Mouse (Mus musculus) layer of hippocampus, postnatal 36 days (tissue): ENCODE results near the gene Foxn3. TPM values are rescaled to one million over a fixed set of nuclear protein-coding genes. Genes with fewer than 3 reads are reported as not detected.

Experiments used
- DNase-seq, 2 experiments: peaks; one replicate each; pipeline ENCODE4 v3.0.0; 2022
- total RNA-seq, 2 experiments: library from RNA; stranded (reverse); gene quantifications; 2 replicates each; pipeline ENCODE4 v1.2.3; 2021

Foxn3 gene
- total RNA-seq, 2 experiments from 2014 or later, result 53.7 to 55.2 TPM

DNA sequence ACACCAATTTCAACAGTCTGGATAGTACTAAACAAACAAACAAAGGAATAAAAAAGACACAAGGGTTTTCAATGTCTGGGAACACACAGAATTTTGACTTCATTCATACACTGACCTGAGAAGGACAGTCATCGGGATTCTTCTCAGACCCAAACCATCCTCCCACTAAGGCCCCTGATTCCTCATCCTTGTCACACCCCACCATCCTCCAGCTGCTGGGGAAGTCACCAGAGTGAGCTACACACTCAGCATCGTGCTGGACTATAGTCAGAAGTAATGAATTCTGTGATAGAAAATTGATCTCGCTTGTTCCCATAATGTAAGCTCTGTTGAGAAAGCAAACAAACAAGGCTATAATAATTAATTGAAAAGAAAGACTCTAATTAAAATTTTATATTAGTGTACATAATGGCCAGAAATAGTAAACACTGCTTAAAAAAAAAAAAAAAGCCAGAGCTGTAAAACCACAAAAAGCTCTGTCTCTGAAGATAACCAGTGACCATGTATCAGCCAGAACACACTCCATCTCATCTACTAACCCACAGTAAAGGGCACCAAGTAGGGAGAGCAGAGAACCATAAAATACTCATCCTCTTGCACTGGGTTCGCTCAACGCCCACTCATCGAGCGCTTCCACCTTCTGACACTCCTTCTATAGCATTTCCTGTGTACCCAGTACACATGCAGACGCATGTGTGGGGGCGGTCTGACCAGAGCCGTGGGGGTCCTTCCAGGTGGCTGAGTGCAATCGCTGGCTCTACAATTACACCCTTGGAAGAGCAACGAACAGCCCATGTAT is 241.6 kb downstream of the Foxn3 start:
- DNase-seq, result no peak

DNA sequence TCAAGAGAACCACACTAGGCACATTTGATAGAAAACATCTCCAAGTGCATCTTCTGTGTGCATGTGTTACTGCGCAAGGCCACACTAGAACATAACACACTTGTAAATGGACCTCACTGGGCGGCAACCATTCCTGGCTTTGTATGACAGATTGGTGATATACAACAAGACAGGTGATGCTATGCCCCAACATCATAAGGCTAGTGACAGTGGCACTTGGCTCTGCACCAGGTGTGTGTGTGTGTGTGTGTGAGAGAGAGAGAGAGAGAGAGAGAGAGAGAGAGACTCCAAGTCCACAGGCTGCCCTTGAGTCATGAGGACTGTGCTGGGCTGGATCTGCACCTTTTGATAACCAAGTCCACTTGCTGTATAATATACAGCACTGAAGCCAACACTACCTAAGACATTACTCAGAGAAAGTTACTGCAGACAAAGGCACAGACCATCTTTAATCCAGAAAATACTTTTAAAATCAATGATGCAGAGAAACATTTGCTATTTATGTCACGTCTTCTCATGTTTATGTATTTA is 242.4 kb downstream of the Foxn3 start:
- DNase-seq, result no peak

DNA sequence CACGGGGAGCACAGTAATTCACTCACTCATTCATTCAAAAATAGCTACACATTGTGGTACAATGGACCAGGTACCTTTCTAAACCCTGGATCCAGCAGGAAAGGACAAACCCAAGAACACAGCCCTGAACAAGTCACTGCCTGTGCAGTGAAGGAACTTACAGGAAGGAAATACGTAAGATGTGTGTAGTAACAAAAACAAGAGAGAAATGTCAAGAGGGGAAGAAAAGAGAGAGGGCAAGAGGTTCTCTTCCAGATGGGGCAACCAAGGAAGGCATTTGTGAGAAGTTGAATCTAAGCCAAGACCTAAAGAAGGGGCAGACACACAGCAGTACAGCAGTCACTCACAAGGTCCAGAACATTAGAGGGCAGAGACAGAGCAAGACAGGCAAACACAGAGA is 243.5 kb downstream of the Foxn3 start:
- DNase-seq, result no peak

DNA sequence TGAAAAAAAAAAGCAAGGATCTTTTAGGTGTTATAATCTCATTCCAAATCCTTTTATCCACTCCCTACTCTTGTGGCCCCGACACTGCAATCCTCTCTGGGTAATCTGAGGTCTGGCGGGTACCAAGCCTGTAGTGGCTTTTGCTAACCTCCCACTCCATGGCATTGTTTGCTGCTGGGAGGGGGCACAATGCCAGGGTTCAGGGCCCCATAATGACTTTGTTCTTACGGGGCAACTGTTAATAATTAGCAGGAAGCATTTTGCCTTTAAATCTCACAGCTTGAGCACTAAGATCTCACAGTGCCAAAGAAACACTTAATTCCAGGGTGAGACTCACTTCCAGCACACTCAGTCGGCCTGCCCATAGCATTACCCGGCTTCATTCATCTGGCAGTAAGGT is 244.2 kb downstream of the Foxn3 start:
- no peak for DNase-seq

DNA sequence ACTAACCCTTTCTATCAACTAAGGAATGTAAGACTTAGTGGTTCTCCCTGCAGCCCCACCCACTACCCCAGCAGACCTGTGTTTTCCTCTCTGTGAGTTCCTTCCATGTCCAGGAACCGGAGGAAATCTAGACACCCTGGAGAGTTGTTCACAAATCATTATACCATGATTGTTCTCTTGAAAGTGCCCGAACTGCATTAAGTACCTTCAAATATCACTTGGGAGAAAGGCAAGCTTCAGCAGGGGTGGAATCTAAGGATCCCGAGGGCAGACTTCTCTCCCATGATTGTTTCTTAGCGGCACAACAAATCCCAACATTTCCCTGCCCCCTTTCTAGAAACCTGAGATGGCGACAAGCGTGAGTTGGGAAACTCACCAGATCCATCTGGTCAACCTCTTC is 247.5 kb downstream of the Foxn3 start:
- no peak for DNase-seq

DNA sequence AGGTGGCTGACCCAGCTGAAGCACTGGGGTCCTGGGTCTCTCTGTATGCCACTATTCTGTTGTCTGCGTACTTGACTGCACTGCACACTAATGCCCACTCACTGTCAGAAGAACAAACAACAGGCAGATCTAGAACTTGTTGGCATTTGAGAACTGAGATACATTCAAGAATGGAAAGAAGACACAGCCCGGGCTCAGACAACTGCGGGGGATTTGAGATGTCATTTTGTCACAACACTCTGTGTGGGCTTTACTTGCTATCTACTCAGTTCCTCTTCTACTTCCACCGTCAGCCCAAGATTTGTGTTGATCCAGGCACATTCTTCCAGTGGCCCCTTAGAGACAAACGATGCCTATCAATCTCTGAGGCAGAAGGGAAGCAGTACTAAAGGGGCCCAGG is 248.6 kb downstream of the Foxn3 start:
- no peak for DNase-seq

DNA sequence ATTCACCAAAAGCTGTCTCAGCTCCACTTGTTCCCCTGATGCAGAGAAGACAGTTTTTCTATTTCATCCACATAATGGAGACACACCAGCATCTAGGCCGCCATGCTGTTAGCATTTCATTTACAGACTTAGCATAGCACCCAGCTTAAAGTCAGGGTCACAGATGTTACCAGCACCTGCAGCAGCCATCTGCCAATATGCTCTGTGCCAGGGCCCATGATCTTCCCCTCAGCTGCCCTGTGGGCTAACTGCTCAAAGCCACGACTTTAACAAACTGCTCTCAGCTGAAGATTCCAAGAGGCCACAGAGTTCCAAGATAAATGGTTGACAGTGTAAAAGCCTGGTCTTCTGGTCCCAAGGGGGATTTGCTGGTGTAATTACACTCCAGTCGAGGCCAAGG is 252.1 kb downstream of the Foxn3 start:
- DNase-seq, result no peak

DNA sequence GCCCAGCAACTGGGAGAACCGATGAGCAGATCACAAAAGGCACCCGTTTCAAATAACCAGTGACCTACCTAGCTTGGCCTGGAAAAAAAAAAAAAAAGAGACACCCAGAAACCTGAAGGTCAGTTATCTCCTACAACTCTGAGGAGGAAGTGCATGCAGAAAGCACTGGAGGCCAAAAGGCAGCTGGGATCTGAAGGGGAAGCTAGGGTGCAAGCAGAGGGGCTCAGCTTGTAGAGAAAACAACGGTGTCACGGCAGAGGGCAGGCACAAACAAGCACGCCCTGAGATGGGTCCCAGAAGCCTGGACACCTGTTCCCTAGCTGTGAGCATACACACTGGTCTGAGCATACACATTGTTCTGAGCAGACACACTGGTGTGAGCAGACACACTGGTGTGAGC is 253.4 kb downstream of the Foxn3 start:
- DNase-seq, result no peak

DNA sequence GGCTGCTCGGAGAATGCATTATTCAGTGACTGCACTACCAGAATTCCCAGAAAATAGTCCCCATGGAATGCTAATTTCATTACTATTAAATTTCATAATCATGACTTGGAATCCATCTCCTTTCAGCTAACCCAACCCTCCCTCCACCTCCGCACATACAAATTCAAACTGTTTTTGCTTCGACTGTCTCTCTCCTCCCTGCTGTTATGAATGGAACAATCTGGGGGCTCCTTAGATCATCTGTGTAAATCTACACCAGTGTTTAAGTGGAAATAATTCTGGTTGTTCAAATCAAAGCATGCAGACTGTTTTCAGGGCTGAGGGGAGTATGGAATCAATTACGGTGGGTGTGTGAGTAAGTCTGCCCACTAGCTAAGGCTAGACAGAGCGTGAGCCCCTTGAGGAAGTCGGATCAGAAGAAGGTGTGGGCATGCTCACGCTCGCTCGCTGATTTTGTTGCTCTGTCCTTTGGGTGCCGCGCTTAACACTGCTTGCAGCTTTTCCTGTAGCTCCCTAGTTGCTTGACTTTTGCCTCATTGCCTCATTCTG is 254.8 kb downstream of the Foxn3 start:
- DNase-seq, result no peak

DNA sequence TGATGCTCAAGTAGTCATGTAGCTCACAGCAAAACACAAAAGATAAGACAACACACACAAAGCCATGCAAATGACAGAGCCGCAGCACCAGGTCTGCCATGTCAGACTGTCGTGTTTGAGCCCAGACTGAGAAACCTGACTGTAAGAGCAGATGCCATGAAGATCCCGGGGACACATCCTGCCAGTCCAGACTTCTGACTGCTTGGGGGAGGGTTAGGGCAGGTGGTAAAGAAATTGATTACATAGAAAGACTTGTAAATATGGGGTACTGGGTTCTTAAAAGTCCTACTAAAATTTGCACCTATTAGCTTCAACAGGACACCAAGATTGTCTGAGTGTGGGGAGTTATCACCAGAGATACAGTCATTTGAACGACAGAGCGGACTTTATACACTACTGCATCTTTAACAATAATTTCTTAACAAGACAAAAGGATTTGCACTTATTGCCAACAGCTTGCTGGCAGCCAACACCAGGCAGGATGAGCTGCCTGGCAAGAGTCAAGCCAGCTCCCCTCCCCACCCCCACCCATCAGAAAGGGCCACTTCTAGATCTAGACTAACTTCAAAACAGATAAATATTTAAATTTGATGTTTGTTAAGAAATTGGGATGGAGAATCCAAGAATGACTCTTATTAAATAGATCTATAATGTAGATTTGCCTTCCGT is 256.7 kb downstream of the Foxn3 start:
- DNase-seq, result no peak

DNA sequence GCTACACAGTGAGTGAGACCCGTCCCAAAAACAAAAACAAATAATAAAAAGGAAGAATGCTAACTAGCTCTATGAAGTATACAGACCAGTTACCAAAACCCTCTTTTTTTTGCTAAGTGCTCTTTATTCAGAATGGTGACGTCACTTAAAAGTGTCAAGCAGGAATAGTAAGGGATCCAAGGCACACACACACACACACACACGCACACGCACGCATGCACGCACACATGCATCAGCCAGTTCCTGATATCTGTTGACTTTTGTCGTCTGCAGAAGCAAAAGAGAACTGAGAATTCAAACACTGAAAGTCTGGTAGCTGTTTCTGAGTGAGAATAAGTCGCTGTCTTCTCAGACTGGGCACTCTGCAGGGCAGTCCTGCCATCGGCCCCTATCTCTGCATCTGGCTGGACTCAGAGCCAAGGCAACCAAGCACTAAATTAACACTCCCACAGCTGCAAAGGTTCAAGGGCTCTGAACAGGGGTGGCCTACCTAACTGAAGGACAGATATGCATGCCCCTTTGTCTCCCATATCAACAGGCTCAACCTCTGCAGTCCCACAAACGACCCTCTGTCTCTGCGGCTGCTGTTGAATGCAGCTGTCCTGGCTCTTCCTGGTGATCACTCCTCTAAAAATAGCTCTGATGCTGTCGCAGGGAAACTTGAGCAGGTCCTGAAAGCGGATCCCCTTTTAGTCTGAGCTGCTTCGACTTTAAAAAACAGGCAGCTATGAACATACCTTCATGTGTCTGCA is 257.4 kb downstream of the Foxn3 start:
- no peak for DNase-seq

DNA sequence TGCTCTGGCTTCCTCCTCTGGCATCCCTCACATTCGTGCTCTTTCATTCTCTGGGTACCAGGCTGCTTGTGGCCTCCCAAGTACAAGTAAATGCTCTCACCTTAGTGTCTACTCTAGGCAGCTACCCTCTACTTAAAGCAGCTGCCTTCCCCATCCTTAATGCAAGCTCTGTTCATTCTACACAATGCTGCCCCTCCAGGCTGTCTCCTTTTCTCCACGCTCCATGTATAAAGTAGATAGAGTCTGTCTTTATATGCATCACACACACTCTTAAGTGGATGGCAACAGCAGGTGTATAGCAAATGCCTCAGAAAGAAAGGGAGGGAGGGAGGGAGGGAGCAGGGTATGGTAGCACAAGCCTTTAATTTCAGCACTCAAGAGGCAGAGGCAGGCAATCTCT is 258.1 kb downstream of the Foxn3 start:
- DNase-seq, result no peak

DNA sequence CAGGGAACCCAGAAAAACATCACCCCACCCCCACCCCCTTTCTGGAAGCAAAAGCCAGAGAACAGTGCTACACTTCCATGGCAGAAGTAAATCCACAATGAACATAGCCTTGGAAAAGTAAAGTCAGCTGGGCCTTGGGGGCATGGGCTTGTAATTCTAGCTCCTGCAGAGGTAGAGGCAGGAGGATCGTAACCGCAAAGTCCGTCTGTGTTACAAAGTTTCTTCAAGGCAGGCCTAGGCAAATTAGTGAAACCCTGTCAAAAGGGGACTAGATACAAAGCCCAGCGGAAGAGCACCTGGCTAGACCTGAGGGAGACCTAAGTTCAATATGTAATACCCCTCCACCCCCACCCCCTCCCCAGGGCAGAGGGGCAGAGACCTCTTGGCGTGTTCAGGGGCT is 259.3 kb downstream of the Foxn3 start:
- no peak for DNase-seq

DNA sequence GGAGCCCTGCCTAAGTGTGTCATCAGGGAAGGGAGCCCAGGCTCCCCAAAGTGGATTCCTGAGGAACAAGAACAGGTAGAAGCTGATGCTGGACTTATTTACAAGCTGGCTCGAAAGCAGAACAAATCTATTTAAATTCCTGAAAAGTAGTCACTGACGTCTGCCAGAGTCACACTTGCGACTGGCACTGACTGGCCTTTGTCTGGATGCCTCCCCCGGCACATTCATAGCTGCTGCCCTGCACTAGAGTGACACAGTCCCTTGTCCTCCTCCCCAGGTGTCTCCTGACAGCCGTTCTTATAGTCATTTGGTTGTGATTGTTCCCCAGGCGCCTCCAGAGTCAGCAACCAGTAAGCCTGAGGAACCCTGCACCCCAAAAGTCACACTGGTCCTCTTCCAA is 259.8 kb downstream of the Foxn3 start:
- no peak for DNase-seq

DNA sequence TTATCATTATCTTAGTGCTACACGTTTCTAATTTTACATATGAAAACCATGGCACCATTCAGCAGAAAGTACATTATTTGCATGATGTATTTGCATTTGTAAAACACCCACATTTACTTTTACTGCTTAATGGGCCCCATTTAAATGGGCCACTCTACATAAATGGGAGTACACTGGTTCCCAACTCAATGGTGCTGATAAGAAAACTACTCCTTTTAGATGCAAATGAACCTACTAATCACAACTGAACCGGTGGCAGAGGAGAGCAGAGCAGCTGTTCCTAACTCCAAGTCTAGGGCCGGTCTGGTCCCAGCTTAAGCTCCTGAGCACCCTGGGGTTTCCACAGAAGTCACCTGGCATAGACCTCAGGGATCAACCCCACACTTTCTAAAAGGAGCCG is 263.5 kb downstream of the Foxn3 start:
- DNase-seq, result no peak

DNA sequence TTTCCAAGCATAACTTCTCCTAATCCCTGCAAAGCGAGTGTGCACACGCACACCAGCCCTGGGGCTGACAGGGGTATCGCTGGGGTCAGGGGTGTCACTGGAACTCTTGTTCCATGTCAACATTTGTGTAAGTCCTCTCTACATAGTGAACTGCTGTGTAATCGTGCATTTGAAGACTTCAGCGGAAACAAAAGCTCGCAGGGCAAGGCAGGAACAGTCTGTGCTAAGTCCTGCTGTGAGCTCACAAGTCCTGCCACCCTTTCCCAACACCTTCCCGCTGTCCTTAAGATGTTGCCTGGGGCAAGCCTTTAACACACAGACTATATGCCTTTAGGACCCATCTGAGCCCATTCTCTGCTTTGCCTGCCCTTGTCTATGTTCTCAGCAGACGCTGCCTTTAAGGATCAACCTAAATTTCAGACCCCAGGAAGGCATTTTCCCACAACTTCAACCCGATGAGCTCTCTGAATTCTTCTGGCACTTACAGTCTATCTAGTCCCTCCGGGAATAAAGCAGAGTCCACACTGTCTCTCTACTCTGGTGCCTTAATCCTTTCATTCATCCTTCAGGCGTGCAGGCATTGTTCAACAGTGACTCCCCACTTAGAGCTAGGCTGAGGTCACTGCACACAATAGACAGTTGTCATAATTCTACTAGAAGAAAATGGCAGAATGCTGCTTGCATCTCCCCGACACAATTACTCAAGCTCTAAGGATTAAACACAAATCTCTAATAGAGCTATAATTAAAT is 264.4 kb downstream of the Foxn3 start:
- DNase-seq, result no peak

DNA sequence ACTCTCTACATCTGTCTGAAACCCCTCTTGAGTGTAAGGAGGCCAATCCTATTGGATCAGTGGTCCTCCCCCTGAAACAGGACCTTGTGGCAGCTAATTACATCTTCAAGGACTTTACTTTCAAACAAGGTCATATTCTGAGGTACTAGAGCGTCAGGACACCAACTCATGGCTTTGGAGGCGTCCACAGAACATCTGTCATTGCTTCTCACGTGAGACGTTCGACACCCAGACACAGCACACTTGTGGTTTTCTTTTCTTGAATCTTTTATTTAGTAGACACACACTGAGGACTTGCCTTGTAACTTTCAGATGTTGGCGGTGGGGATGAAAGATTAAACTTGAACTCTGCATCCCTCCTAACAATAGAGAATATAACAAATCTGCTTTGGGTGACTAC is 265.1 kb downstream of the Foxn3 start:
- no peak for DNase-seq

DNA sequence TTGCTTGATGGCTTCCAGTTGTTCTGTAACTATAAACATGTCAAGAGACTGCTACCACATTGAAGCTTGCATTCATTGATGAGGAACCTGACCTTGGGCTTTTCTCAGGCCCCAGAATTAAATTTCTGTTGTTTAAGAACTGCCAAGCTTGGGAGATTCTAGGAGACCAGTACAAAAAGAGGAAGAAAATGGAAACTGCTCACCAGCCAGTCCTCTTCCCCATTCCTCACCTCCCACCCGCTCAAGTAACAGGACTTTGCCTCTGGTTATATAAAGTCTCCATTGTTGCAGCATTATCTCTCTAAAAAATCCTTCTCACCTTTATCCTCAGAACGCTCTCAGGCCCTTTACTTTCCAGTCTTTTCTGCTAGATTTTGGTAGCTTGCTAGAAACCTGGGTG is 265.6 kb downstream of the Foxn3 start:
- DNase-seq, result no peak

DNA sequence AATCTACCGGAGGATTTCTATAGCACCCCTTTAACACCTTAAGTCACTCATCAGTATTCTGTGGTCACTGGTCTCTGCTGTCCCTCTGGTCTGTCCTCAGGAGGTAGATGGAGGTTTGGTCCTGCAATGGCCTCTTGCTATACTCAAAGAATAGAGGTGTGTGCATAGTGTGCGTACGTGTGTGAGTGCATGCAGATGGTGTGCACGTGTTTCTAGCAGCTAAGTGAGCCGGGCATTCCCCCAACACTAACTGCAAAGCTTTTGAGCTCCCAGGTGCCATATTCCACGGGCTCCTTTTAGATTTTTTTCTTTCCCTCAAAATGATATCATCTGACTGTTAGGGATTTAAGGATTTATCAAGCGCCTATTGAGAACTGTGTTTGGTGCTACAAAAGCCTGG is 269.9 kb downstream of the Foxn3 start:
- no peak for DNase-seq

DNA sequence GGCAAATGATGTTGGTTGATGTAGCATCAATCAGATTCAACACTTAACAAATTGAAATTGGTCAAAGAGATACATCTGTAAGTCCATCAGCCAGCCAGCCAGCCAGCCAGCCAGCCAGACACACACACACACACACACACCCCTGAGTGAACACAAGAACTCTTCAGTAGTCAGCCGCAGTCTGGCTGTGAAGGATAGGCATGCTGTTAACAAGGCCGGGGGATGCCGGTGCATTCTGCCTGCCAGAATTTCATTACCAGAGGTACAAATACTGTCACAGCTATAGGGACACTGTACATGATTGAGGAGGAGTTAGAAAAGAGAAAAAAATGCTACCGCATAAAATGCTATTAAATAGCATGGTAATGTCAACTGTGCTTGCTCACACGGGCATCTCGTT is 271.2 kb downstream of the Foxn3 start:
- no peak for DNase-seq

DNA sequence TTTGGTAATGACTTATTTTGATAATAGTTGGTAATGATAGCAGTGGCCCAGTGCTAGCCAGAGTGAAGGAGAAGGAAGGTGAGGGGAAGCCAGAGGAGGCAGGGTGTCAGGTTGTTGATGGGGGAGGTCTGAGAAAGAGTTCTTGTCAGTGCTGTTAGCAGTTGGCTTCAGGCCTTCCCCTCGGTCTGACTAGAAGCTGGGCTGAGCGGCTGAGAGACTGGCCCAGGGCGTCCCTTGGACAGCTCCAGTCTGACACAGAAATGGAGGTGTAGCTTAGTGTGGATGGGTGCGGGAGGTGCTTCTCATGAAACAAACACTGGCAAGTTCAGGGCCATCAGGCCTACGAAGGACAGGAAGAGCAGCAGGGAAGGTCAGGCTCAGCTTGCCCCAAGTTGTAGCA is 276.3 kb downstream of the Foxn3 start:
- no peak for DNase-seq

DNA sequence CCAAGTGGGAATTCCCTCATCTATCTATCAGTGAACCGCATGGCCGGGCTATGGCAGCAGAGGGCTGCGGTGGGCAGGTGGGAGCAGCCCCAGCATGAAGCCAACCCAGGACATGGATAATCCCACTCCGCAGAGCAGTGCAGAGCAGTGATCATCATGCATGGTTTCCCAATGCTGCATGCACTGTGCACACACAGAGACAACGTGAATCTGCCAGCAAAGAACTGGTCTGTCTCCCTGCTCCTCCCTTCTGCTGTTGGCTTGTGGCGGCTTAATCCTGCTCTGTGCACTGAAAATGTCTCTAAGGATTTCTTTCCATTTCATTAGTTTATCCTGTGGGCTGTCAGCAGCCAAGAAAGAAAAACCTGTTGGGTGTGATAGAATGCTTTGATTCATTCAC is 276.7 kb downstream of the Foxn3 start:
- DNase-seq, result no peak
